Mouse (Mus musculus) testis, adult 2 months (tissue): ENCODE measurements around the gene Olfr645.

ENCODE experiments used
- CTCF ChIP-seq: fragments of 200-500 bp; IDR thresholded peaks from 2 replicates; pipeline ENCODE4 v1.5.1; 2012; ENCODE audit warnings: low read depth, mild to moderate bottlenecking, inconsistent platforms, low read length, moderate library complexity; ENCODE audit not compliant: control insufficient read depth, insufficient read depth, insufficient replicate concordance
- POLR2A ChIP-seq: fragments of 200-500 bp; IDR thresholded peaks from 2 replicates; pipeline ENCODE4 v1.6.1; 2012; ENCODE audit warnings: low read depth, mild to moderate bottlenecking, inconsistent platforms, low read length, moderate library complexity; ENCODE audit not compliant: control insufficient read depth

- TF ChIP-seq CTCF, result no peak
- TF ChIP-seq POLR2A, result no peak
These were observed 23.9 kb downstream of the Olfr645 start, which contains the start of gene 4930516K23Rik for GRCm38 (mm10) chr7:104061345-104061744.
